Mouse (Mus musculus) G1E (cell line): ENCODE results near the gene Socs3.

Experiments
- CTCF ChIP-seq: IDR thresholded peaks from 2 replicates; pipeline ENCODE4 v1.5.1; 2012; ENCODE audit warnings: low read depth, low read length, inconsistent platforms, mixed read lengths
- GATA1 ChIP-seq: IDR thresholded peaks from 2 replicates; pipeline ENCODE4 v1.6.1; 2012; ENCODE audit warnings: borderline replicate concordance, low read length, inconsistent platforms, mixed read lengths
- GATA2 ChIP-seq: IDR thresholded peaks from 2 replicates; pipeline ENCODE4 v1.6.1; 2012; ENCODE audit warnings: low read depth, low read length, inconsistent platforms, borderline replicate concordance
- POLR2AphosphoS5 ChIP-seq: IDR thresholded peaks from 2 replicates; pipeline ENCODE4 v1.6.1; 2012; ENCODE audit warnings: low read depth, low read length, inconsistent platforms; ENCODE audit not compliant: insufficient replicate concordance
- TAL1 ChIP-seq: conservative IDR thresholded peaks from 2 replicates; pipeline ENCODE4 v1.6.1; 2012; ENCODE audit warnings: low read depth, low read length, inconsistent platforms, mixed read lengths

DNA sequence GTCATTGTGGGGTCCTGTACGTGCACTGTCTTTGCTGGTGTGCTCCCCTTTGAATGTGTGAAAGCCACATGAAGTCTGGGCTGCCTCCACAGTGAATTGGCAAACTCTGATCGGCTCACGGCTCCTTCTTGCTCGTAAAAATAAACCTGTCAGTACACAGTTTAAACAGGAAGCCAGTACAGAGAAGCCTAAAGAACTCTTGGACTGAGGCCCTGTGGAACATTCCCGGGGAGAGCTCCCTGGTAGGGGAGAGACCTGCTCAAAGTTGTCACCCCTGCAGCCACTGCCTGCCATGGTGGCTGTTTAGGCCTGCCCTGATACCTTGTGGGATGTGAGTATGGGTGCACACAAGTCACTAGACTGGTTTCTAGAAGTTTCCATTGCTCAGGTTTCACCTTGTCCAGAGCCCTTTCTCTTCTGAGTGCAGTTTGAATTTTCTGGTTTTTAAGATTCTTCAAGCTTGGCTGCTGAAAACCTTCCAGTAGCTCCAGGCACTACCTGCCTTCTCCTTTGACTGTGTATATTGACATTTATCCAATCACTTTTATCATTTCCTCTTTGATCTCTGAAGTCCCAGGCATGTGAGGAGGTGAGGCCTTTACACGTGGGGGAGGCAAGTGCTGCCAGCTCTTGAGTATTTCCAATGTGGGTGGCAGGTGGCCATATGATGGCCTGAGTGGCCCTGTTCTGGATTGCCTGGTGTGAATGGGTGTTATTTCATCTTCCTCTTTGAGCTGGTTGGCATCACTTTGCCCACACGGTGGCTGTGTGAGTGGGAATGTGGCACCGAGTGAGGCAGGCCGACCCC is 24.6 kb upstream of the Socs3 start:
- TF ChIP-seq CTCF (no peak), GATA1 (no peak), TAL1 (no peak), POLR2AphosphoS5 (no peak), GATA2 (no peak)
